Mouse (Mus musculus) lung, adult 18-20 months (tissue): ENCODE results near the gene Epn2.

Source experiments
- DNase-seq, 2 experiments: peaks; one replicate each; pipeline ENCODE4 v3.0.0; 2022; ENCODE audit warnings: mixed read lengths in 2 of 2

Epn2 gene

GRCm38 (mm10) chr11:61536952-61537351 is 42.5 kb downstream of the Epn2 start:
- DNase-seq = peak in 1 of 2 experiments; percentile 29

GRCm38 (mm10) chr11:61535530-61535929 is 44.0 kb downstream of the Epn2 start:
- peak; percentile 40 to 56 for DNase-seq

GRCm38 (mm10) chr11:61533571-61533970 is 45.9 kb downstream of the Epn2 start:
- DNase-seq = peak; percentile 71 to 76

- peak; percentile 52 to 70 for DNase-seq
These were observed 46.7 kb downstream of the Epn2 start for GRCm38 (mm10) chr11:61532820-61533219.

GRCm38 (mm10) chr11:61529268-61529713 is 50.2 kb downstream of the Epn2 start:
- peak; percentile 71 to 80 for DNase-seq

- peak in 1 of 2 experiments; percentile 30 for DNase-seq
These were observed 52.6 kb downstream of the Epn2 start for GRCm38 (mm10) chr11:61526872-61527271.

- DNase-seq = no peak
These were observed 59.9 kb downstream of the Epn2 start for GRCm38 (mm10) chr11:61519484-61520107.

GRCm38 (mm10) chr11:61518871-61519270 is 60.6 kb downstream of the Epn2 start:
- no peak for DNase-seq

- DNase-seq = no peak
These were observed 61.5 kb downstream of the Epn2 start for GRCm38 (mm10) chr11:61517971-61518370.

GRCm38 (mm10) chr11:61514953-61515352 is 64.5 kb downstream of the Epn2 start:
- DNase-seq = peak; percentile 41 to 70

- peak; percentile 94 to 95 for DNase-seq
These were observed 74.7 kb downstream of the Epn2 start, which contains the start of gene B9d1 for GRCm38 (mm10) chr11:61504713-61505257. Gene B9d1 (plus strand): TSS chr11:61505144.

GRCm38 (mm10) chr11:61503933-61504332 is 75.6 kb downstream of the Epn2 start:
- DNase-seq = no peak

GRCm38 (mm10) chr11:61498736-61499504 is 80.6 kb downstream of the Epn2 start:
- no peak for DNase-seq

GRCm38 (mm10) chr11:61497490-61497889 is 82.0 kb downstream of the Epn2 start:
- no peak for DNase-seq

- no peak for DNase-seq
These were observed 84.0 kb downstream of the Epn2 start for GRCm38 (mm10) chr11:61495528-61495927.

GRCm38 (mm10) chr11:61494129-61494997 is 85.1 kb downstream of the Epn2 start, which contains the start of gene Mapk7:
Gene Mapk7 (minus strand): TSS chr11:61494406.
- peak; percentile 97 to 98 for DNase-seq

- peak in 1 of 2 experiments; percentile 35 for DNase-seq
These were observed 85.9 kb downstream of the Epn2 start for GRCm38 (mm10) chr11:61493525-61494128.

GRCm38 (mm10) chr11:61492749-61493401 is 86.6 kb downstream of the Epn2 start:
- DNase-seq = no peak

- no peak for DNase-seq
These were observed 88.5 kb downstream of the Epn2 start for GRCm38 (mm10) chr11:61490944-61491520.

- no peak for DNase-seq
These were observed 89.6 kb downstream of the Epn2 start for GRCm38 (mm10) chr11:61489874-61490273.

GRCm38 (mm10) chr11:61489085-61489484 is 90.4 kb downstream of the Epn2 start:
- no peak for DNase-seq
